Mouse (Mus musculus) heart, postnatal 0 days (tissue): ENCODE results near the gene Taf3. TPM values are rescaled to one million over a fixed set of nuclear protein-coding genes. Genes with fewer than 3 reads are reported as not detected.

Experiments
- ATAC-seq: fragments of 200-750 bp; cut with Nextera tagmentation; 2 replicates; pipeline ENCODE4 v1.8.0; 2017; ENCODE audit warnings: low read depth, moderate number of reproducible peaks, moderate library complexity; ENCODE audit not compliant: insufficient read depth
- DNase-seq: peaks from one replicate; pipeline ENCODE4 v3.0.0-alpha.2; 2016; ENCODE audit warnings: low spot score
- H3K27ac ChIP-seq: fragments of 300-500 bp; sonication (generic); 2 replicates; pipeline ENCODE4 v1.5.1; 2014; ENCODE audit warnings: low read depth, mild to moderate bottlenecking
- H3K27me3 ChIP-seq: fragments of 300-500 bp; sonication (generic); 2 replicates; pipeline ENCODE4 v1.6.1; 2014; ENCODE audit warnings: low read length, mixed read lengths; ENCODE audit not compliant: control insufficient read depth, insufficient read depth
- H3K36me3 ChIP-seq: fragments of 300-500 bp; sonication (generic); replicated peaks from 2 replicates; pipeline ENCODE4 v1.6.1; 2014; ENCODE audit warnings: low read length, mixed read lengths; ENCODE audit not compliant: control insufficient read depth, insufficient read depth
- H3K4me1 ChIP-seq: fragments of 300-500 bp; sonication (generic); 2 replicates; pipeline ENCODE4 v1.6.1; 2014; ENCODE audit warnings: antibody characterized with exemption; ENCODE audit not compliant: control insufficient read depth, insufficient read depth
- H3K4me2 ChIP-seq: fragments of 300-500 bp; sonication (generic); 2 replicates; pipeline ENCODE4 v1.6.1; 2014; ENCODE audit warnings: low read depth, mild to moderate bottlenecking, low read length, moderate library complexity
- H3K4me3 ChIP-seq: fragments of 300-500 bp; sonication (generic); 2 replicates; pipeline ENCODE4 v1.5.1; 2014; ENCODE audit warnings: low read depth, low read length
- H3K9ac ChIP-seq: fragments of 300-500 bp; sonication (generic); replicated peaks from 2 replicates; pipeline ENCODE4 v1.6.1; 2014; ENCODE audit warnings: low read depth, low read length, mixed read lengths
- H3K9me3 ChIP-seq: fragments of 300-500 bp; sonication (generic); replicated peaks from 2 replicates; pipeline ENCODE4 v1.6.1; 2016; ENCODE audit warnings: low read length; ENCODE audit not compliant: control insufficient read depth
- CTCF ChIP-seq: IDR thresholded peaks from 2 replicates; pipeline ENCODE4 v1.5.1; 2016; ENCODE audit warnings: antibody characterized with exemption, control low read depth, low read depth
- EP300 ChIP-seq: IDR thresholded peaks from 2 replicates; pipeline ENCODE4 v1.6.1; 2016; ENCODE audit warnings: antibody characterized with exemption, low read depth
- WGBS: fragments of 180-500 bp; shearing (Covaris S2); extraction: QIAGEN DNeasy Blood & Tissue Kit; methylation state at CpG from one replicate; pipeline ENCODE4 v1.1.7; 2014; 5-methylcytosine and 5-hydroxymethylcytosine counted together
- polyA plus RNA-seq: library from polyadenylated mRNA; unstranded; fragments of >200 nt; fragmentation: Nextera tagmentation; extraction: Ambion mirVana; gene quantifications from 2 replicates; pipeline ENCODE4 v1.2.1, GENCODE M21; 2015
- total RNA-seq: library from RNA; depleted of rRNA; stranded (reverse); fragments of >200 nt; gene quantifications from 2 replicates; pipeline ENCODE4 v1.2.3, GENCODE M21; 2014; ENCODE audit warnings: low replicate concordance

Gene Taf3
- total and polyA plus RNA-seq, 2 experiments from 2014 or later = 3.0 to 6.3 TPM

DNA sequence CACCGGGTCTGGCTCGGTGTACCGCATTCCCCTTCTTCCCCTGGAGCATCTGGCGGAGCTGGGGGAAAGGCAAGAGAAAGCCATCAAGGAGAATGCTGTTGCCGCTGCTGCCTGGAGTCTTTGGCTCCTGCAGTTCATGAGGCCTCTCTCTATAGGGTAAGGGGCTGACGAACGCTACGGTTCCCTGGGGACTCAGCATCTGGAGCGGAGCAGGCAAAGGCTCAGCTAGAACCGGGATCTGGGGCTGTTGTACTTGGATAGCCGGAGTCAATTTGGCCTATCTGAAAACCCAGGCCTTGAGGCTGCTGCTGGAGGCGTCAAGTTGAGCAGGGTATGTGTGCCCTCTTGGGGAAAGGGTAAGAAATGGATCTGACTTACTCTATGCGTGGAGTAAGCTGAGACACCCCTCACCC is 166.8 kb downstream of the Taf3 start:
- ATAC-seq (no peak), DNase-seq (no peak)
- peak overlapping the region; percentile 12; the same call in 1 of the 2 replicates for H3K27ac ChIP-seq
- WGBS = 3% methylated on average over 13 of the region's 13 CpGs
- peak overlapping the region; percentile 46 for H3K4me3 ChIP-seq
- TF ChIP-seq CTCF (no peak), EP300 (no peak)
- 0 out of 2 replicates have a peak overlapping the region, but pooled peaks have one; percentile 15 for H3K9ac ChIP-seq
- peak overlapping the region; percentile 67 for H3K4me2 ChIP-seq
- H3K4me1 ChIP-seq = peaks cover 15% of the 10 kb centered on the region
- peaks cover 95% of the 10 kb centered on the region for H3K27me3 ChIP-seq
- H3K9me3 ChIP-seq = no peaks in the 10 kb centered on the region
- H3K36me3 ChIP-seq = no peaks in the 10 kb centered on the region

DNA sequence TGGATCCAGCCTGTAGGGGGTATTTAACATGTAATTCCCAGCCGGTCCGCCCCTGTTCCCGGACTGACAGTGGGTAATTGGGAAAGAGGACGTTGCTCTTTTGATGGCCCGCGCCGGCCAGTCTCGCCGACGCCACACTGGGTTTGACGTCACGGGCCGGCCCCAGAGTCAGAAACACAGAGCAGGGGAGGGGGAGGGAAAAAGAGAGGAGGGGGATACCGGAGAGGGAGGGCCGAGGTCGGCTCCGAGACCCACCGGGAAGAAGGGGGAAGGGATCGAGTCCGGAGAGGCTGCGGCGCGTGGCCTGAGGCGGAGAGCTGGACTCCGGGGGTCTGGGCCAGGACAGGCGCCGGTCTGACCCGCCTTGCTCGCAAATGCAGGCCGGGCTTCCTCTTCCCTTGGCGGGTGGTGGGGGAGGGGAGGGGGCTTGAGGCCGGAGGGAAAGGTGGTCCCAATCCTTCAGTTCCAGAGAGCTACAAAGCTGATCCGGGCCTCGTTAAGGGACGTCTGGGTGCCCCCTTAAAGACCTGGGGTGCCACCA is 167.3 kb downstream of the Taf3 start, which contains the start of gene 4930412O13Rik:
Gene 4930412O13Rik (plus strand): TSS at position 202 of the 541 bp plus-strand sequence.
- Histone ChIP-seq H3K4me1 (peaks cover 15% of the 10 kb centered on the region), H3K9ac (peak within 1 kb of the TSS; percentile 15; the same call in 1 of the 2 replicates), H3K36me3 (no peaks in the 10 kb centered on the region), H3K4me2 (peak within 1 kb of the TSS; percentile 99), H3K27me3 (peaks cover 95% of the 10 kb centered on the region), H3K27ac (peak within 1 kb of the TSS; percentile 12; the same call in 1 of the 2 replicates), H3K4me3 (peak within 1 kb of the TSS; percentile 74), H3K9me3 (no peaks in the 10 kb centered on the region)
- DNase-seq = no peak
- TF ChIP-seq EP300 = no peak
- no peak for TF ChIP-seq CTCF
- under 1% methylated on average over 26 of the region's 35 CpGs for WGBS
- no peak for ATAC-seq

DNA sequence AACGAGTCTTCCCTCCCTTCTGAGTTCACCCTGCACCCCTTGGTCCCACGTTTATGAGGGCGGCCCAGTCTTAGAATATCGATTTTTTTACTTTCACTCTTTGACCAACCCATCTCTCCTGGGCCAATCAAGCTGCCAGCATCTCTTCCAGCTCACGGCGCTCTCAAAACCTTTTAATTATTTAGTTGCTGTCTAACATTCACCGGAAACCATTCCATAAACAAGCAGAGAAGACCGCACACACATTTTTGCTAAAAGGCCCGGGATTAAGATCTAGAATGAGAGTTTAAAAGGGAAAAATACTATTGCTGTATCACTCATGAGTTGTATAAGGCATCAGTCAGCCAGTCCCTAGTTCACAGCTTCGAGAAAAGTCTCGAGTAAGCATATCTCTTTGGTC is 168.1 kb downstream of the Taf3 start:
- Histone ChIP-seq H3K27ac (no peak overlapping the region), H3K4me1 (peaks cover 15% of the 10 kb centered on the region), H3K36me3 (no peaks in the 10 kb centered on the region), H3K9me3 (no peaks in the 10 kb centered on the region), H3K27me3 (peaks cover 95% of the 10 kb centered on the region), H3K9ac (no peak overlapping the region), H3K4me2 (peak overlapping the region; percentile 99), H3K4me3 (peak overlapping the region; percentile 74)
- ATAC-seq (no peak), DNase-seq (no peak)
- 18% methylated on average over 11 of the region's 11 CpGs for WGBS
- TF ChIP-seq CTCF (no peak), EP300 (no peak)

GRCm38 (mm10) chr2:9879493-9879892 is 168.9 kb downstream of the Taf3 start:
- TF ChIP-seq EP300 = no peak
- peak; percentile 87 for TF ChIP-seq CTCF
- H3K4me1 ChIP-seq = peaks cover 15% of the 10 kb centered on the region
- peak overlapping the region; percentile 74 for H3K4me3 ChIP-seq
- WGBS = under 1% methylated on average over 21 of the region's 21 CpGs
- H3K27me3 ChIP-seq = peaks cover 95% of the 10 kb centered on the region
- peak; percentile 93 for DNase-seq
- H3K36me3 ChIP-seq = no peaks in the 10 kb centered on the region
- ATAC-seq = peak; percentile 96
- peak overlapping the region; percentile 22 for H3K27ac ChIP-seq
- peak overlapping the region; percentile 40; the same call in 1 of the 2 replicates for H3K9ac ChIP-seq
- H3K9me3 ChIP-seq = no peaks in the 10 kb centered on the region
- peak overlapping the region; percentile 99 for H3K4me2 ChIP-seq

DNA sequence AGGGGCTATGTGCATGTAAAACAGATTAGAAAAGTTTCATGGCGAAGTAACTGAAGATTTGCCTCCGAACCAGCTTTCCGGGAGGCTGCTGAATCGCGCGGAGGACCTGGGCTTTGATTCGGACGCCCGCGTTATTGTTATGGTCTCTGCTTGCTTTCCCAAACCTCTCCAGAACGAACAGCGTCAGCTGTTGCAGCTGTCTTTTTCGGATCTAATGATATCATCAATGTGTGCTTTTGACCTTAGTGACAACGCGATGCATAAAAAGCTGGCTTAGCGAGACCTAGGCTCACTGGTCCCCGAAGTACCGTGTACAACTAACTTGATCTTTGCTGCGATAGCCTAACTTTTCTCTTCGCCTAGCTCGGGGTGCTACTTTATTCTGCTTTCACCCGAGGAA is 169.3 kb downstream of the Taf3 start:
- Histone ChIP-seq H3K9me3 (no peaks in the 10 kb centered on the region), H3K4me2 (peak overlapping the region; percentile 99), H3K9ac (peak overlapping the region; percentile 40), H3K4me3 (peak overlapping the region; percentile 74), H3K27me3 (peaks cover 95% of the 10 kb centered on the region), H3K4me1 (peaks cover 15% of the 10 kb centered on the region), H3K27ac (peak overlapping the region; percentile 22), H3K36me3 (no peaks in the 10 kb centered on the region)
- ATAC-seq (no peak), DNase-seq (no peak)
- under 1% methylated on average over 22 of the region's 22 CpGs for WGBS
- no peak for TF ChIP-seq EP300
- TF ChIP-seq CTCF = no peak
